Mouse (Mus musculus): ENCODE measurements around the gene Nfat5.

Gene Nfat5

GRCm38 (mm10) chr8:107292928-107293601, at the start of gene Nfat5:
Gene Nfat5, plus strand, starts transcription at chr8:107293470.
- DNase-seq = peak; percentile 98

- DNase-seq = no peak
These were observed 49.1 kb upstream of the Nfat5 start for GRCm38 (mm10) chr8:107244218-107244617.

GRCm38 (mm10) chr8:107248456-107248855, 44.8 kb upstream of the Nfat5 start:
- DNase-seq = peak; percentile 14

GRCm38 (mm10) chr8:107251481-107252104, 41.7 kb upstream of the Nfat5 start:
- DNase-seq = peak; percentile 22

GRCm38 (mm10) chr8:107253121-107253520, 40.1 kb upstream of the Nfat5 start:
- peak; percentile 43 for DNase-seq

GRCm38 (mm10) chr8:107254403-107254802, 38.9 kb upstream of the Nfat5 start:
- DNase-seq = no peak

- DNase-seq = peak; percentile 21
These were observed 38.3 kb upstream of the Nfat5 start for GRCm38 (mm10) chr8:107254951-107255457.

- no peak for DNase-seq
These were observed 36.0 kb upstream of the Nfat5 start for GRCm38 (mm10) chr8:107257223-107257622.

GRCm38 (mm10) chr8:107260120-107260519, 33.1 kb upstream of the Nfat5 start:
- DNase-seq = no peak

GRCm38 (mm10) chr8:107261172-107261571, 32.1 kb upstream of the Nfat5 start:
- no peak for DNase-seq

- no peak for DNase-seq
These were observed 31.1 kb upstream of the Nfat5 start for GRCm38 (mm10) chr8:107262046-107262705.

GRCm38 (mm10) chr8:107265811-107266210, 27.5 kb upstream of the Nfat5 start:
- DNase-seq = peak; percentile 79

- no peak for DNase-seq
These were observed 24.8 kb upstream of the Nfat5 start for GRCm38 (mm10) chr8:107268501-107268900.

GRCm38 (mm10) chr8:107269191-107269590, 24.1 kb upstream of the Nfat5 start:
- DNase-seq = no peak

- no peak for DNase-seq
These were observed 23.6 kb upstream of the Nfat5 start for GRCm38 (mm10) chr8:107269617-107270139.

GRCm38 (mm10) chr8:107270287-107270686, 23.0 kb upstream of the Nfat5 start:
- no peak for DNase-seq

- DNase-seq = no peak
These were observed 22.5 kb upstream of the Nfat5 start for GRCm38 (mm10) chr8:107270751-107271150.

GRCm38 (mm10) chr8:107277323-107277883, 15.9 kb upstream of the Nfat5 start:
- peak; percentile 36 for DNase-seq

- DNase-seq = no peak
These were observed 14.7 kb upstream of the Nfat5 start for GRCm38 (mm10) chr8:107278571-107278970.

GRCm38 (mm10) chr8:107286686-107287085, 6.6 kb upstream of the Nfat5 start:
- DNase-seq = no peak

- no peak for DNase-seq
These were observed 5.7 kb upstream of the Nfat5 start for GRCm38 (mm10) chr8:107287522-107287921.

GRCm38 (mm10) chr8:107291171-107291601, 2.1 kb upstream of the Nfat5 start:
- DNase-seq = no peak
